In the genomic region with DNA sequence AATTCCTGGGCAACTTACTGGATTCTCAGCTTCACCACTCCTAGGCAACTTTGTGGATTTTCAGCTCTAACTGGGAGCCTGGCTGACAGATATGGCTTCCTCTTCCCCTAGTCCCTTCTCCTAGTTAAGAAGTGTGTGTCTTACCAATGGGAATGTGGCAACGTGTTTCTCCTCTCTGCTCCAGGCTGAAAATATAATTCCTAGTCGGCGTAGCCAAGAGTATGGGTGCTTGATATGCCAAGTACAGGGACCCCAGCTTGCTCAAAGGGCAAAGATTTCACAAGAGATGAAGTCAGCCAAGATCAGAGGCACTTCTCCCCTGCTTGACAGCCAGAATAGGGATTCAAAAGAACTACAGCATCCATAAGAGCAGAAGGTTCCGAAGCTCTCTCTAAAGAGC, we compare ENCODE assay signal across 11 mouse cellular contexts.
"Had no signal": no experiment of that assay in that cellular context is flagged by ENCODE, and none has a peak within 500 bp of the region (broad histone marks: within the 10 kb centered on the region; RNA-seq: fewer than 3 reads in every experiment).

No protein-coding gene starts in this region.

- H3K4me2 ChIP-seq: liver, embryonic 12.5 days; lung, embryonic 15.5 days; midbrain, embryonic 15.5 days; neural tube, embryonic 12.5 days had no signal

- ATAC-seq: liver, embryonic 12.5 days; midbrain, embryonic 15.5 days had no signal

- H3K36me3 ChIP-seq: liver, embryonic 12.5 days; lung, embryonic 15.5 days; midbrain, embryonic 15.5 days; neural tube, embryonic 12.5 days had no signal

- H3K4me1 ChIP-seq: midbrain, embryonic 15.5 days; neural tube, embryonic 12.5 days had no signal

- H3K27me3 ChIP-seq: liver, embryonic 12.5 days; lung, embryonic 15.5 days; midbrain, embryonic 15.5 days; neural tube, embryonic 12.5 days had no signal

- H3K4me3 ChIP-seq: liver, embryonic 12.5 days; lung, embryonic 15.5 days; midbrain, embryonic 15.5 days; neural tube, embryonic 12.5 days had no signal

- DNase-seq: kidney, adult 11 months; kidney, postnatal 10 days; left cerebral cortex, postnatal 4 days; right cerebral cortex, postnatal 4 days; spleen, adult 18-20 months; thymus, adult 18-20 months; thymus, postnatal 14 days had no signal

- H3K27ac ChIP-seq: liver, embryonic 12.5 days; lung, embryonic 15.5 days; midbrain, embryonic 15.5 days; neural tube, embryonic 12.5 days had no signal

- H3K9me3 ChIP-seq: liver, embryonic 12.5 days; lung, embryonic 15.5 days; midbrain, embryonic 15.5 days; neural tube, embryonic 12.5 days had no signal

- H3K9ac ChIP-seq: liver, embryonic 12.5 days; lung, embryonic 15.5 days; midbrain, embryonic 15.5 days; neural tube, embryonic 12.5 days had no signal
